Mouse (Mus musculus) cerebellum, adult 9-11 months (tissue): Measurements from ENCODE around the gene Grk3.

Experiments
- DNase-seq: peaks from one replicate; pipeline ENCODE4 v3.0.0; 2022

Gene Grk3

GRCm38 (mm10) chr5:113008496-113008895 is 7.1 kb downstream of the Grk3 start:
- DNase-seq: no peak

- peak; percentile 34 for DNase-seq
Observed at GRCm38 (mm10) chr5:113006997-113007396, 8.6 kb downstream of the Grk3 start.

DNA sequence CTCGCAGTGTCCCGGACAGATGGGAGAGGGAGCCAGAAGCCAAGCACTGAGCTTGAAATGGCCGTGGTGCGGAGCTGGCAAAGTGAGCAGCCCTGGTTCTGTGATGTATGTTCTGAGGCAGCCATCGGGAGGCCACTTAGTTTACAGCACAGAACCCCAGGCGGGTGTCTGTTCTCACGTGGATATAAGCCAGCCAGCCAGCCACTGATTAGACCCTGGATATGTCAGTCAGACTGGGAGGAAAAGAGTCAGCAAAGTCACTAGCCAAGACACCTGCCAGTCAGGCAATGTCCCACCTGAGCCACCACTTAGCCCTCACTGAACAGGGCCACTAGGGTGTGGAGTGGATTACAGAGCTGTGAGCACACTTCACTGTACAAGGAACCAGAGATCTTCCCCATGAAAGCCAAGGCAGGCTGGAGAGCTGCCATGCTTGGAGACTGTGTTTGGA is 9.6 kb downstream of the Grk3 start:
- DNase-seq: peak; percentile 68

- DNase-seq: peak; percentile 47
Observed at GRCm38 (mm10) chr5:113002821-113003380, 12.7 kb downstream of the Grk3 start.

DNA sequence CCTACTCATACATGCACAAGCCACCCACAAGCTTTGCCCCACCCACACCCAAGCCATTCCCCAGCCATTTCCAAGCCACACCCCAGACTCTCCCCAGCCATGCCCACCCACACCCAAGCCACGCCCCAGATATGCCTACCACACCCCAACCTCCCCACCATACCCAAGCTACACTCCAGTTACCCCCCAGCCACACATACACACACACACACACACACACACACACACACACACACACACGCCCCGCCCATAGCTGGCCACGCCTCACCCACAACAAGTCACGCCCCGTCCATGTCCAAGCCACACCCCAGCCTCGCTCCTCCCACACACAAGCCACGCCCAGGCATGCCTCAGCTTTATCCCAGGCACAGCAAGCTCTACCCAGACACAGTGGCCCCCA is 16.4 kb downstream of the Grk3 start:
- no peak for DNase-seq

DNA sequence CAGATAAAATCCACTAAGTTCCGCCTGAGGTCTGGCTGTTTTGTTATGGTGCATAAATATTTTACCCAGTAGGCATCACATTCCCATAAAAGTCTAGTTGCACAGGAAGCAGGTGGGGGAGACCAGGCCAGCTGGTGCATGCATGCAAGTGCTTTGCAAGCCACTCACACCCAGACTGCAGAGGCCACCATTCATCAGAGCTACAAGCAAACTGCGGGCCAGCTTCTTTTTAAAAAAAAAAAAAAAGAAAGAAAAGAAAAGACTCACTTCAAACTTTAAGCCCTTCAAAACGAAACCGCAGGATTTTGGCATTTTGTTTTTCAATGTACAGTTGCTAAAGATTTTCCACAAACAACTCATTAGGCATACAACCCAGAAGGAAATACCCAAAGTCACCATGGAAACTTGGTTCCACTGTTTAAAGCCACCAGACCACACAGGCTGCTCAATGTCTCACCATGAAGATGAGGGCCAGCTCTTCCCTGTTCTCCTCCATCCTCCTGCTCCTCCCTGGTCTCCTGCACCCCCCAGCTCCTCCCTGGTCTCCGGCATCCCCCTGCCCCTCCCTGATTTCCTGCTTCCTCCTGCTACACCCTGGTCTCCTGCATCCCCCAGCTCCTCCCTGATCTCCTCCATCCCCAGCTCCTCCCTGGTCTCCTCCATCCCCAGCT is 17.9 kb downstream of the Grk3 start:
- no peak for DNase-seq

DNA sequence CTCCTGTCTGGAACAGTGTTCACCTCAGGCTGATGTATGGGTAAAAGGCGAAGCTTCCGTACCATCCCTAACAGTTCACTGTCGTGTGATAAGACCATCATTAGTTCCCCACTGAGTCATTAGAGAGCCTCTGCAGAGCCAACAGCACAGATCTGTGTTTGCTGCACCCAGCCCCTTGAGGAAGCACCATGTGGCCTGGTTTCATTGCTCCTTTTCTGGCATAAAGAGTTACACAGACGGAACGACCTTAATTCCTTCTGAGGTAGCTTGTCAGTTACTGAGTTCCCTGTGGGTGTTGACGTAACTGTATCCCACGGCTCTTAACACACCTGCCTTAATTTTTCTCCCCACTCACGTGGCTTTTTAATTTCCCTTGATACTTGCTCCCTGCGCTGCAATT is 24.3 kb downstream of the Grk3 start:
- no peak for DNase-seq

DNA sequence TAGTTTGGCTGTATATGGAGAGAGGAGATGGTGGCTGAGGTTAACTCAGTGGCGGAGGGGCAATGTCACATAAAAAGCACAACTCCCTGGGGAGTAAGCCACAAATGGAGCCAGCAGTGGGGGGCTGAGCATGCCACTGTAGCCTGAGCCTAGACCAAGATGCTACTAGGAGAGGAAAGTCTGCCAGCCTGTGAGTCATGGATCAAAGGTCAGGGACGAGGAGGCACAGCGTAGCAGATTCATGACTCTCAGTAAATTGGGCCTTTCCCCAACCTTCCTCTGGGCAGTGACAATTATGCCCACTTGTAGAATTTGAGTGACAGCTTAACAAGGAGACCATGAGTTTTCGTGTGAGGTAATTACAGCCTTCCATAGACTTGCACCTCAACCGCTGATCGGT is 33.7 kb downstream of the Grk3 start:
- DNase-seq: no peak

DNA sequence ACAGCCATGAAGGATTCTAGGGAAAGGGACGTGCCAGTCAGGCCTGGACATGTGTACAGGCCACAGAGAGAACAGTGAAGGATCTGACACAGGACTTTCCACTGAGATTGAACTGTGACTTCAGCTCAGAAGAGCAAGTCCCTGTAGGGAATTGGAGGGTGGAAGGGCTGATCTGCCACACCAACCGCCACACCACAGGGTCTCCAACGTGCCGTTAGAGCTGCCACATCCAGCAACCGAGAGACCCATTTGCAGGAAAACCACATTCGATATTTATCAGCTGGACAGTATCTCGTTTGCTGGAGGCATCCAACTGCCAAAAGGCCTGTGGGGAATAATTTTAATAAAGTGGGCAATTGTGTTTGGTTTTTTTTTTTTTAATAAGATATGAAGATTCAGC is 35.9 kb downstream of the Grk3 start:
- no peak for DNase-seq

DNA sequence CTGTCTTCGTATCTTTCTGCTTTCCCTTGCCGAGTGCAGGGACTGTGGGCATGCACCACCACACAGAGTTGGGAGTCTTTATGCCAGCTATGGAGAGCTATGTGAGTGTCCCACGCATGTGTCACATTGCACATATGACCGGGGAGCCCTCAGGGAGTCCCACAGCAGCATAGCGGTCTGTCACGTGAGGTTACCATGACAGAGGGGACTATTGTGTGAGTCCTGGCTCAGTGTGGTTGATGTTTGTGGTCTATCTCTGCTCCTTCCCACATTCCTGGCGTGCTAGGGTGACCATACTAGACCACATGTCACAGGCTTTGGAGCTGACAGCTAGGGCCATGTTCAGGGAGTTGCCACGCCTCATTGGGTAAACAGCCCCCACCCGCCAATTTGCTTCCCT is 36.4 kb downstream of the Grk3 start:
- DNase-seq: no peak

DNA sequence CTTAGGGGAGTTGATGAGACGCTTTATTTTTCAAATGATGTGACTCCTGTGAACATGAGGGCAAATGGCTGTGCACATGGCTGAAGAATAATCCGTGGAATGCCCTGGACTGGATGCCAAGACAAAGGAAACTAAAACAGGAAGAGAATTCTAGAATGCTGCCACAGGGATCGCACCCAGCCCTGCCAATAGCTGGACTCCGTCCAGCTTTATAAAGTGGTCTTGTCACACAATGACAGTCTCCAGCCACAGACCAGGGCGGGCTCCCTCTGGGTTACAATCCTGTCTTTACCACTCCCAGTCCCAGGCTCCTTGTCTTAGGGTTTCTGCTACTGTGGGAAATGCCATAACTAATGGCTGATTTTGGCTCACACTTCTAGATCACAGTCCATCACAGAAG is 38.5 kb downstream of the Grk3 start:
- DNase-seq: no peak

DNA sequence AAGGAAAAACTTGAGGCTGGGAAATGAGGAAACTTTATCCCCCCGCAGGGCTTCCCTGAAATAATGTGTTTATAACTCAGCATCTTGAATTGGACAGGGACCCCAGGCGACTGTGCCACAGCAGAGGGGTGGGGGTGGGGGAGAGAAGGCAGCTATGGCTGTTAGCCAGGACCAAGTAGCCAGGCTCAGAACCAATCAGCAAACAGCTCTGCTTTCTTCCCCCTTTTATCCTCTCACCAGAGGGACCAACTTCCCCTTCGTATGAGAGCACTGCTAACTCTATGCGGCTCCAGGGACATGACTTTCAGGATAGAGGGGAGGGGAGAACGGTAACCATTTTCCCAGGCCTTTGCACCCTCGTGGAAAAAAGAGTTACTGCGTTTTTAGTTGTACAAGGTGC is 42.0 kb downstream of the Grk3 start:
- no peak for DNase-seq

DNA sequence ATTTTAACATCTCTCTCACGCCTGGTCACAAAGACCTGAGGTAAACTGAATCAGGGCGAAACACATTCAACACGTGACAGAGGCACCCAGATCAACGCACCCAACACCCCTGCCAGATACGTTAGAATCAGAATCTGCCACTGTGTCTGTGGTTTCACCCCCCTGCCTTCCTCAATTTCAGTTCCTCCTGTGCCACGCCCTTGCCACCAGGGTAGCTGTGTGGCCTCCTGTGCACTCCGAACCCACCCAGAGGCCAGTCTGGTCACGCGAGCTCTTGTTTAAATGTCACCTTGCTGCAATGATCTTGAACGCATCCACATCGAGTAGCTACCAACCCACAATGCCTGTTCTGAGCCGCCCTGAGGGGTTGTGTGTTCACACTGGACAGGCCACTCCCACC is 43.3 kb downstream of the Grk3 start:
- no peak for DNase-seq

- no peak for DNase-seq
Observed at GRCm38 (mm10) chr5:112963495-112963894, 52.1 kb downstream of the Grk3 start.

GRCm38 (mm10) chr5:112962166-112962565 is 53.4 kb downstream of the Grk3 start:
- DNase-seq: no peak

GRCm38 (mm10) chr5:112960911-112961310 is 54.7 kb downstream of the Grk3 start:
- DNase-seq: no peak

GRCm38 (mm10) chr5:112958293-112958692 is 57.3 kb downstream of the Grk3 start:
- no peak for DNase-seq

DNA sequence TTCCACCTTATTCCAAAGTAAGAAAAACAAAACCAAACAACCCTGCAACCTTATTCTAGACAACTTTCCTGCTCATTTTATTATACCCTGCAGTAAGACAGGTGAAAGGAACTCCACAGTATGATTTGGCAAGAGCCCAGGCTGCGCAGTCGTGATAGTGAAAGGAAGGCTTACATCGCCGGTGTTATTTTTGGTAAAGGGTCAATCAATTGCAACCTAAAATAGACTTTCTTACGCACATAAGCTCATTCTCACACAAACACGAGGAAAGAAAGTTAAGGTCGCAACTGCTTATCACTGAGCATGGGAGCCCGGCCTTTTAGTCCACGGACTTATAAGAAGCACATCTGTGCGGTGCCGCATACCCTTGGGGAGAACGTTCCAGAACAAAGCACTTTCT is 58.8 kb downstream of the Grk3 start:
- no peak for DNase-seq

- no peak for DNase-seq
Observed at GRCm38 (mm10) chr5:112956368-112956767, 59.2 kb downstream of the Grk3 start.

GRCm38 (mm10) chr5:112950847-112951246 is 64.7 kb downstream of the Grk3 start:
- DNase-seq: no peak

GRCm38 (mm10) chr5:112945925-112946324 is 69.7 kb downstream of the Grk3 start:
- DNase-seq: no peak

DNA sequence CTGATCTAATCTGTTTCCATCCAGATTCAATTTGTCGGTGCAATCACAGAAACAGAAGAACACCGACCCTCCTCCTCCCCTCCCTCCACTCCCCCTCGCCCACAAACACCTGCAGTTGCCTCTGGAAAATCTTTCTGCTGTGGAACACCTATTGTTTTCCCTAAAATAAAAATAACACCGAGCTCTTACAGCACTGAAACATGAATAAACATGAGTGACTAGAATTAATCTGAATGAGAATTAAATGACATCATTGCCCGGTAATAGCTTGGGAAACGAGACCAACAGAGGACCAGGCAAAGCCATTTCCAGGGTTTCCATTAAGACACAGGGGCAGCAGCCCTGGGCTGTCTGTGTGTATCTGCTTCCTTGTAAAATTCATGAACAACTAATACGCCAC is 73.3 kb downstream of the Grk3 start:
- no peak for DNase-seq

GRCm38 (mm10) chr5:112941001-112941400 is 74.6 kb downstream of the Grk3 start:
- no peak for DNase-seq

- DNase-seq: no peak
Observed at GRCm38 (mm10) chr5:112936632-112937031, 79.0 kb downstream of the Grk3 start.

- no peak for DNase-seq
Observed at GRCm38 (mm10) chr5:112935436-112935835, 80.2 kb downstream of the Grk3 start.
